10 mouse cellular contexts compared by ENCODE assay signal in genomic region chr19:47755625-47756024, GRCm38 (mm10). TPM values are rescaled to one million over a fixed set of nuclear protein-coding genes. Genes with fewer than 3 reads are reported as not detected.
DNase-seq lines count a peak whose midpoint lies in the region; TF ChIP-seq lines count a peak whose summit lies in the region.
"Had no signal": no experiment of that assay in that cellular context is flagged by ENCODE, and none has a peak within 500 bp of the region (broad histone marks: within the 10 kb centered on the region; RNA-seq: fewer than 3 reads in every experiment).

No protein-coding gene starts in this region.

- TF ChIP-seq POLR2A in kidney, adult 2 months (IDR thresholded peaks at IDR 0.05; ENCODE audit: low read depth, low read length), result no peak

- no peak overlapping the region for H3K27ac ChIP-seq in kidney, adult 2 months (ENCODE audit: insufficient read depth, low read depth, low read length)

- no peaks in the 10 kb centered on the region for H3K4me1 ChIP-seq in kidney, adult 2 months (ENCODE audit: control insufficient read depth, insufficient read depth, low read length)

- H3K36me3 ChIP-seq in kidney, adult 2 months (ENCODE audit: control insufficient read depth, insufficient read depth, low read length), result no peaks in the 10 kb centered on the region
- H3K36me3 ChIP-seq: G1E had no signal

- peak; percentile 2 for DNase-seq in kidney, adult 2 months
- no peak for DNase-seq in kidney, adult 9 months
- peak; percentile 77 for DNase-seq in R1 (ENCODE audit: low read depth, low spot score)
- DNase-seq in heart, postnatal 4 days, result peak; percentile 25
- peak; percentile 75 for DNase-seq in lung, postnatal 36 days
- DNase-seq in layer of hippocampus, adult 18-20 months (ENCODE audit: low spot score in 2 of 2), result no peak
- DNase-seq in right cerebral cortex, postnatal 10 days (ENCODE audit: low spot score in 2 of 2), result no peak
- no peak for DNase-seq in adrenal gland, postnatal 10 days
- DNase-seq: thymus, adult 18-20 months had no signal

- TF ChIP-seq CTCF in kidney, adult 2 months (conservative IDR thresholded peaks at IDR 0.05; ENCODE audit: insufficient read depth, insufficient read length, low read depth, low read length), result no peak

- H3K4me3 ChIP-seq in kidney, adult 2 months (ENCODE audit: insufficient read depth, low read depth, low read length), result no peak overlapping the region

- no peaks in the 10 kb centered on the region for H3K27me3 ChIP-seq in kidney, adult 2 months (replicated peaks; ENCODE audit: control insufficient read depth, insufficient read depth, low read length)

- WGBS in kidney, adult 2 months, result 78% methylated on average over 19 of the region's 19 CpGs

RNA-seq across cellular contexts. Expression of gene Sfr1, which starts 24.1 kb away (rescaled TPM):
- 34.7 and 46.9 TPM in 2 replicates for polyA plus RNA-seq in kidney, adult 2 months (2012; rRNA removed)
- total RNA-seq in heart, postnatal 4 days (2021), result 10 to 100 TPM; 73.1 to 77.1 TPM
- total RNA-seq in layer of hippocampus, adult 18-20 months (2021), result 100 to 1,000 TPM; 106 to 110 TPM
- 10 to 100 TPM; 80.7 to 88.4 TPM for total RNA-seq in adrenal gland, postnatal 10 days (2021)

Comparison
In these comparisons a context has a peak if more than half of its experiments do, and no peak if none do; other contexts are left out.
1. DNase-seq: peak in kidney, adult 2 months (single experiment), R1 (single experiment), heart, postnatal 4 days (single experiment) and lung, postnatal 36 days (single experiment); none in kidney, adult 9 months (single experiment), layer of hippocampus, adult 18-20 months (0 of 2), right cerebral cortex, postnatal 10 days (0 of 2) and adrenal gland, postnatal 10 days (single experiment).